Mouse (Mus musculus) small intestine, adult 2 months (tissue): Measurements from ENCODE around the gene Tdg. TPM values are rescaled to one million over a fixed set of nuclear protein-coding genes. Genes with fewer than 3 reads are reported as not detected.

Experiments
- H3K27ac ChIP-seq: fragments of 200-500 bp; 2 replicates; pipeline ENCODE4 v1.5.1; 2012; ENCODE audit warnings: low read depth, low read length, control low read depth, inconsistent platforms; ENCODE audit not compliant: insufficient read depth
- H3K27me3 ChIP-seq: fragments of 200-500 bp; 2 replicates; pipeline ENCODE4 v1.6.1; 2012; ENCODE audit warnings: mild to moderate bottlenecking, moderate library complexity, low read length, inconsistent platforms; ENCODE audit not compliant: control insufficient read depth, insufficient read depth
- H3K36me3 ChIP-seq: fragments of 200-500 bp; 2 replicates; pipeline ENCODE4 v1.6.1; 2012; ENCODE audit warnings: mild to moderate bottlenecking, low read length, control low read depth, inconsistent platforms; ENCODE audit not compliant: control insufficient read depth, insufficient read depth
- H3K4me1 ChIP-seq: fragments of 200-500 bp; 2 replicates; pipeline ENCODE4 v1.6.1; 2012; ENCODE audit warnings: low read length, inconsistent platforms, mixed read lengths; ENCODE audit not compliant: control insufficient read depth, insufficient read depth, insufficient read length
- H3K4me3 ChIP-seq: fragments of 200-500 bp; 2 replicates; pipeline ENCODE4 v1.5.1; 2012; ENCODE audit warnings: low read depth, mild to moderate bottlenecking, control low read depth, inconsistent platforms, low read length, moderate library complexity
- CTCF ChIP-seq: fragments of 200-500 bp; IDR thresholded peaks from 2 replicates; pipeline ENCODE4 v1.5.1; 2012; ENCODE audit warnings: low read depth, mild to moderate bottlenecking, control low read depth, inconsistent platforms, low read length, moderate library complexity, mixed read lengths; ENCODE audit not compliant: insufficient replicate concordance, insufficient read length; ENCODE audit errors: extremely low read depth
- POLR2A ChIP-seq: fragments of 200-500 bp; IDR thresholded peaks from 2 replicates; pipeline ENCODE4 v1.6.1; 2012; ENCODE audit warnings: low read depth, mild to moderate bottlenecking, control low read depth, inconsistent platforms, low read length, moderate library complexity
- WGBS: fragments of 180-500 bp; shearing (Covaris S2); methylation state at CpG from one replicate; pipeline ENCODE4 v1.1.7; 2018; 5-methylcytosine and 5-hydroxymethylcytosine counted together
- polyA plus RNA-seq: library from polyadenylated mRNA; depleted of rRNA; stranded (reverse); fragments of >200 nt; gene quantifications from 2 replicates; pipeline ENCODE4 v1.2.3, GENCODE M21; 2012

The Tdg gene
- polyA plus RNA-seq, 1 experiment: 11.5 TPM

DNA sequence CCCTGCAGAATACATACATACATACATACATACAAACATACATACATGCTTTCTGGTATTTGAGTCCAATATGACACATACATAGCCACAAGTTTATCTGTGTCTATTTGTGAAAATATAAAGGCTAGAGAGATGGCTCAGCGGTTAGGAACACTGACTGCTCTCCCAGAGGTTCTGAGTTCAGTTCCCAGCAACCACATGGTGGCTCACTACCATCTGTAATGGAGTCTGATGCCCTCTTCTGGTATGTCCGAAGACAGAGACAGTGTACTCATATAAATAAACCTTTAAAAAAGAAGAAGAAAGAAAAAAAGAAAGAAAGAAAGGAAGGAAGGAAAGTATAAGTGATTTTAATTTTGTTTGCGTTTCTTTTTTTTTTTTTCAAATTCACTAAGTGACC lies 36.3 kb downstream of the Tdg start:
- TF ChIP-seq CTCF (no peak), POLR2A (no peak)
- 56% methylated on average over 3 of the region's 3 CpGs for whole genome bisulfite sequencing

DNA sequence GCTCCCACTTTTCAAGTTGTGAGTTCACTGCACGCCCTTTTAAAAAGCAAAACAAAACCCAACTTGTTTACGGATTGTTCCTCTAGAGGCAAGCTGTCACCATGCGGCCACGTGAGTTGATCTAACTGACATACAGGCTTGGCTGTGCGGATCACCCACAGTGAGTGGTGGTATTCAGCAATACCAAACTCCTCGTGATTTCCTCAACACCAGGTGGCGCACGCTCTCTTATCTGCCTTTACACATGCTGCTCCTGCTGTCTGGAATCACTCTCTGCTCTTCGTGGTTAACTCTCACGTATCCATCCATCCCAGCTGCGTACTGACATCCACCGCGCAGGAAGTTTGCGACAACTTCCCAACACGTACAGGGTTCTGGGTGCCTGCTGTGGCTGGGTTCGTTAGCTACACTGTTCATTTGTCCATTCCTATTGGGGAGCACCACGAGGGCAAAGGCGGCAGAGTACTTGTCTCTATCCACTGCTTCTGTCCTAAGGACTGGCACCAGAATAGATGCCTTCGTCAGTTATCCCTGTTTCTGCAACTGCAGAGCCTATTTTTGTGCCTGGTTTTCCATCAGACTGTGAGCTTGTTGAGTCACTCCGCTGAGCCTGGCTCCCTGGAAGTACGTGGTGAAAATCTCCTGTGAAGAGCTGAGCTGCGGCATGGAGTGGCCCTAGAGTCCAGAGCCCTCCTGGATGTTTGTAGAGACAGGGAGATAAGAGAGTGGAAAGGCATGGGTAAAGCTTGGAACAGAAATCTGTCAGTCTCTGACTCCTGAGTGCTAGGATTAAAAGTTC lies 37.0 kb downstream of the Tdg start:
- H3K27me3 ChIP-seq: no peaks in the 10 kb centered on the region
- 14% methylated on average over 22 of the region's 22 CpGs for WGBS
- H3K4me1 ChIP-seq: no peaks in the 10 kb centered on the region
- H3K27ac ChIP-seq: no peak overlapping the region
- H3K36me3 ChIP-seq: no peaks in the 10 kb centered on the region
- TF ChIP-seq CTCF (peak; percentile 69; the same call in 1 of the 2 replicates), POLR2A (no peak)
- peak overlapping the region; percentile 7; the same call in 1 of the 2 replicates for H3K4me3 ChIP-seq

More for the DNA sequence above, 36.3 kb downstream of the Tdg start:
- no peak overlapping the region for H3K27ac ChIP-seq
- H3K4me3 ChIP-seq: no peak overlapping the region
- no peaks in the 10 kb centered on the region for H3K4me1 ChIP-seq
- no peaks in the 10 kb centered on the region for H3K36me3 ChIP-seq
- H3K27me3 ChIP-seq: no peaks in the 10 kb centered on the region

DNA sequence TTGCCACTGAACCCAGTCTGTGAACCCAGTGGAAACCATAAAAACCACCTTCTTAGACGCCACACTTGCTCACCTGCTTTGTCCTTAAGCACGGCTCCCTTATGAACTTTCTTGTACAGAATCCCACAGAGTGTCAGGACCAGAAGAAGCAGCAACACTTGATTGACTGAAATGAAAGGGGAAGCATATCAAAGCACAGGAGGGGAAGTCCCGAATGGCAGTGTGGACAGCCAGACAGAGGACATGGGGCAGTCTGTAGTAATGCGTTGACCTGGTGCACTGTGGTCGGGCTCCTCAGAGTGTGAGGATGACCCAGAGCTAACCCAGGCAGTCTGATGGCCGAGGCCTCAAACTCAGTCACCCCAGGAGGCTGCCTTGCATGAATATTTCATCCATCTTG lies 40.6 kb downstream of the Tdg start:
- no peaks in the 10 kb centered on the region for H3K4me1 ChIP-seq
- H3K27ac ChIP-seq: no peak overlapping the region
- WGBS: 64% methylated on average over 6 of the region's 6 CpGs
- H3K36me3 ChIP-seq: no peaks in the 10 kb centered on the region
- no peaks in the 10 kb centered on the region for H3K27me3 ChIP-seq
- TF ChIP-seq CTCF: no peak
- no peak overlapping the region for H3K4me3 ChIP-seq

DNA sequence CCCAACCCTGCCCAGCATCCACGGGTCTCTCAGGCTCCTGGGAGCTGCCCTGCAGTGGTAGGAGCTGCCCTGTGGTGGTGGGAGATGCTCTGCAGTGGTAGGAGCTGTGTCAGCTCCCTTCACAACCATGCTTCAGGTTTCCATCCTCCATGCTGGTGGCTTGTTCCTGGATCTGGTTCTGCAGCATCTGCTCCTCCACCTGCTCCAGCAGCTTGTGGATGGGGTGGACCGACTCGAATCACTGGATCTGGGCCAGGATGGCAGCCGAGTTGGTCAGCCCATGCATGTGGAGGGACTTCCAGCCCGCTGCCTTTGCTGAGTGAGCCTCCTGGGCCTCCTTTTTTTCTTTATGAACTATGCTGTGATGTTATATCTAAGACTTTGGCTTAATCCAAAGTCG lies 47.3 kb downstream of the Tdg start:
- no peak overlapping the region for H3K27ac ChIP-seq
- H3K4me1 ChIP-seq: no peaks in the 10 kb centered on the region
- no peak overlapping the region for H3K4me3 ChIP-seq
- H3K27me3 ChIP-seq: no peaks in the 10 kb centered on the region
- 63% methylated on average over 6 of the region's 6 CpGs for WGBS
- TF ChIP-seq POLR2A (no peak), CTCF (no peak)
- H3K36me3 ChIP-seq: no peaks in the 10 kb centered on the region

DNA sequence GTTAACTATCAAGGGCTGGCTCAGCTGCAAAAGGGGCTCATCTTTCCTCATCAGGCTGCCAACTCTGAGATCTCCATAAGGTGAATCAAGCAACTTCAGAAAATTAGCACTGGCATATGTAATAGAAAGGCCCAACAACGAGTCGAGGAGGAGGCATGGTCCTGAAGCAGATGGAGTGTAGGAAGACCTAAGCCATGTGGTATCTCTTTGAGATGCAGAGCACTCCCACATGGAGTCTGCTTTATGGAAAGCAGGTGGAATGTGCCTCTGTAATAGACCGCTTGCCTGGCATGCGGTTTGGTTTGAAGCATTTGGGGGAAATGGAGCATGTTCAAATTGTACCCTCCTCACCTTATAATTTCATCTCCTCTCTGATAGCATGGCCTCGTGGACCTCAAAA lies 51.1 kb downstream of the Tdg start:
- Histone ChIP-seq H3K36me3 (no peaks in the 10 kb centered on the region), H3K4me3 (no peak overlapping the region), H3K27me3 (no peaks in the 10 kb centered on the region), H3K4me1 (no peaks in the 10 kb centered on the region), H3K27ac (no peak overlapping the region)
- TF ChIP-seq POLR2A (no peak), CTCF (no peak)
- 92% methylated on average over 5 of the region's 5 CpGs for WGBS

DNA sequence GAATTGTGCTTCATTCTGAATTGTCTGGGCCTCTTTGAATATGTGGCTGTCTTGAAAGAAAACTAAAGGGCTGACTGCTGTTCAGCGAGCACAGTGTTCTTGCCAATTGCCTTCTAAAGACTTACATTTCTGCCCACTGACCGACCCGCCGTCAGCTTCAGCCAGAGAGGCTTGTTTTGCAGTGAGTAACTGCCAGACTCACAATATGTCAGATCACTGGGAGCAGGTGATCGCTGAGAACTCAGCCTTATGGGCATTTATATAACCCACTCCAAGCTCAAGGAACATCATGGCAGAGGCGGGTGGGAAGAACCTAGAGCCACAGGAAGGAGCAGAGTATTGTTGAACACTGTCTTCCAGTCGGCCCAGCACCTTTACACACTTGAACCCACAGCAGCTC lies 52.0 kb downstream of the Tdg start:
- H3K27me3 ChIP-seq: no peaks in the 10 kb centered on the region
- TF ChIP-seq POLR2A (no peak), CTCF (no peak)
- 87% methylated on average over 7 of the region's 7 CpGs for WGBS

DNA sequence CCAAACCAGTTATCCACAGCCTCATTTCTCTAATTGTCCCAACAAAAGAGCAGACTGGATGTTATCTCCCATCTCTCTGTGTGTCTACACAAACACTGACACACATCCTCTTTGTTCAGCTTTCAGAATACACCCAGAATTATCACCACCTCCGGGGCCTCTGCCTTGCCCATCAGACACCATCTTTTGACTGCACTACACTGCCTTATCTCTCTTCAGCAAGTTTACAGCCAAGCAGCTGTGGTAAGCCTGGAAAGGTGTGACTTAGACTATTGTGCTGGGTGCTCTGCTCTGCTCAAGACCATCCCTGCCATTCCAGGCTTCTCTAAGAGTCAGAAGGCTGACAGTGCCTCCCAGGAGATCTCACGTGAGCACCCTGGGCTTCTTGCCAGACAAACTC lies 55.8 kb downstream of the Tdg start:
- no peak overlapping the region for H3K4me3 ChIP-seq
- peaks cover 3% of the 10 kb centered on the region; the same call in 1 of the 2 replicates for H3K4me1 ChIP-seq
- 37% methylated on average over 2 of the region's 2 CpGs for WGBS
- H3K27me3 ChIP-seq: no peaks in the 10 kb centered on the region; the same call in 1 of the 2 replicates
- H3K27ac ChIP-seq: no peak overlapping the region
- no peaks in the 10 kb centered on the region for H3K36me3 ChIP-seq
- TF ChIP-seq POLR2A: no peak
- no peak for TF ChIP-seq CTCF

More for the DNA sequence above, 52.0 kb downstream of the Tdg start:
- no peak overlapping the region for H3K4me3 ChIP-seq
- H3K4me1 ChIP-seq: no peaks in the 10 kb centered on the region
- no peak overlapping the region for H3K27ac ChIP-seq
- H3K36me3 ChIP-seq: no peaks in the 10 kb centered on the region

DNA sequence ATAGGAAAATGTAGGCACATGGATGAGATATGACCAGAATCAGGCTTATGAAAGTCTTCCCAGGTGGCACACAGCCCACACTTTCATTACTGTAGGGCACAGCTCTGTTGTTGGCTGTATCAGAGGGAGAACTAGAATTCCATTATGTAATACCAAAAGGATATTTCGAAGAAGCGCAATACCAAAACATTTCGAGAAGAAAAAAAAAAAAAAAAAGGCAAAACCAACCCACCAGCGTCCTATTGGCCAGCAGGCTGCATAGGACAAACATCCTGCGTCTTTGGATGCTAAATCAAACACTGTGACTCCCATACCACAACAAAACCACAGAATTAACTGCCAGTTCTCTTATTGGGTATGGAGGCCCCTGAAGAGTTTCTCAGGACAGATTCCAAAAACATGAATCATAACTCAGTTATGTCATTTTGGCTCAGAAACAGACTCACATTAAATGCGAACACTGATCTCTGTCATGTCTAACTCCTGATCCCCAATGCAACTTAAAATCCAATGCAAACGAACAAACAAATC lies 60.1 kb downstream of the Tdg start:
- H3K27ac ChIP-seq: peak overlapping the region; percentile 22; the same call in 1 of the 2 replicates
- H3K4me1 ChIP-seq: peaks cover 6% of the 10 kb centered on the region; the same call in 1 of the 2 replicates
- no peak overlapping the region for H3K4me3 ChIP-seq
- no peaks in the 10 kb centered on the region; the same call in 1 of the 2 replicates for H3K27me3 ChIP-seq
- H3K36me3 ChIP-seq: no peaks in the 10 kb centered on the region
- no peak for TF ChIP-seq CTCF
- no peak for TF ChIP-seq POLR2A
- WGBS: 62% methylated on average over 7 of the region's 7 CpGs
